Mouse (Mus musculus) embryonic fibroblast, embryonic 13.5 days (primary cell): ENCODE results near the gene Lclat1. TPM values are rescaled to one million over a fixed set of nuclear protein-coding genes. Genes with fewer than 3 reads are reported as not detected.

Experiments
- H3K27ac ChIP-seq: 2 replicates; pipeline ENCODE4 v1.5.1; 2012; ENCODE audit warnings: low read length, control low read depth, inconsistent platforms; ENCODE audit not compliant: insufficient read depth
- H3K4me1 ChIP-seq: 2 replicates; pipeline ENCODE4 v1.6.1; 2011; ENCODE audit warnings: low read length; ENCODE audit not compliant: control insufficient read depth, insufficient read depth
- H3K4me3 ChIP-seq: 2 replicates; pipeline ENCODE4 v1.5.1; 2011; ENCODE audit warnings: mild to moderate bottlenecking, control low read depth, low read length; ENCODE audit not compliant: insufficient read depth
- CTCF ChIP-seq: IDR thresholded peaks from 2 replicates; pipeline ENCODE4 v1.5.1; 2011; ENCODE audit warnings: mild to moderate bottlenecking, control low read depth, low read length, moderate library complexity, borderline replicate concordance; ENCODE audit not compliant: insufficient read depth
- POLR2A ChIP-seq: IDR thresholded peaks from 2 replicates; pipeline ENCODE4 v1.6.1; 2011; ENCODE audit warnings: low read depth, mild to moderate bottlenecking, control low read depth, low read length, moderate library complexity
- polyA plus RNA-seq: library from polyadenylated mRNA; stranded (reverse); fragments of >200 nt; gene quantifications from 2 replicates; pipeline ENCODE4 v1.2.4, GENCODE M21; 2011; ENCODE audit warnings: low read depth; ENCODE audit not compliant: missing spikeins, insufficient read length

Lclat1 gene
- polyA plus RNA-seq, 1 experiment = 73.4 TPM

GRCm38 (mm10) chr17:73230340-73230989 lies 122.7 kb downstream of the Lclat1 start:
- Histone ChIP-seq H3K4me3 (no peak overlapping the region), H3K27ac (no peak overlapping the region), H3K4me1 (no peaks in the 10 kb centered on the region)
- no peak for TF ChIP-seq POLR2A
- TF ChIP-seq CTCF = no peak

- H3K27ac ChIP-seq = no peak overlapping the region
- H3K4me3 ChIP-seq = no peak overlapping the region
- TF ChIP-seq POLR2A = no peak
- TF ChIP-seq CTCF = no peak
- no peaks in the 10 kb centered on the region for H3K4me1 ChIP-seq
These were observed 123.6 kb downstream of the Lclat1 start for GRCm38 (mm10) chr17:73231337-73231736.

GRCm38 (mm10) chr17:73232593-73232992 lies 124.8 kb downstream of the Lclat1 start:
- peaks cover 5% of the 10 kb centered on the region; the same call in 1 of the 2 replicates for H3K4me1 ChIP-seq
- H3K4me3 ChIP-seq = no peak overlapping the region
- no peak for TF ChIP-seq POLR2A
- TF ChIP-seq CTCF = no peak
- no peak overlapping the region for H3K27ac ChIP-seq

GRCm38 (mm10) chr17:73233975-73234374 lies 126.2 kb downstream of the Lclat1 start:
- peaks cover 5% of the 10 kb centered on the region; the same call in 1 of the 2 replicates for H3K4me1 ChIP-seq
- H3K27ac ChIP-seq = no peak overlapping the region
- no peak overlapping the region for H3K4me3 ChIP-seq
- TF ChIP-seq POLR2A (no peak), CTCF (no peak)

- Histone ChIP-seq H3K4me1 (peaks cover 5% of the 10 kb centered on the region; the same call in 1 of the 2 replicates), H3K27ac (peak overlapping the region; percentile 29; the same call in 1 of the 2 replicates), H3K4me3 (no peak overlapping the region)
- TF ChIP-seq POLR2A (no peak), CTCF (no peak)
These were observed 129.5 kb downstream of the Lclat1 start for GRCm38 (mm10) chr17:73237178-73237853.

- H3K4me3 ChIP-seq = no peak overlapping the region
- H3K4me1 ChIP-seq = peaks cover 5% of the 10 kb centered on the region; the same call in 1 of the 2 replicates
- H3K27ac ChIP-seq = no peak overlapping the region
- TF ChIP-seq POLR2A (no peak), CTCF (no peak)
These were observed 130.7 kb downstream of the Lclat1 start for GRCm38 (mm10) chr17:73238501-73238900.

- TF ChIP-seq POLR2A (no peak), CTCF (no peak)
- Histone ChIP-seq H3K4me1 (peaks cover 5% of the 10 kb centered on the region), H3K27ac (no peak overlapping the region), H3K4me3 (no peak overlapping the region)
These were observed 133.5 kb downstream of the Lclat1 start for GRCm38 (mm10) chr17:73241085-73241848.

GRCm38 (mm10) chr17:73243676-73244075 lies 135.9 kb downstream of the Lclat1 start:
- H3K27ac ChIP-seq = no peak overlapping the region
- no peaks in the 10 kb centered on the region; the same call in 1 of the 2 replicates for H3K4me1 ChIP-seq
- TF ChIP-seq POLR2A (no peak), CTCF (no peak)
- no peak overlapping the region for H3K4me3 ChIP-seq

GRCm38 (mm10) chr17:73244596-73244995 lies 136.8 kb downstream of the Lclat1 start:
- no peak for TF ChIP-seq POLR2A
- no peak for TF ChIP-seq CTCF
- H3K4me1 ChIP-seq = no peaks in the 10 kb centered on the region; the same call in 1 of the 2 replicates
- no peak overlapping the region for H3K27ac ChIP-seq
- H3K4me3 ChIP-seq = no peak overlapping the region

- Histone ChIP-seq H3K4me1 (no peaks in the 10 kb centered on the region; the same call in 1 of the 2 replicates), H3K27ac (no peak overlapping the region), H3K4me3 (no peak overlapping the region)
- TF ChIP-seq CTCF (no peak), POLR2A (no peak)
These were observed 137.4 kb downstream of the Lclat1 start for GRCm38 (mm10) chr17:73245089-73245684.
